Mouse (Mus musculus) c-Kit-positive CD71-positive TER-119-positive erythroid progenitor cells, embryonic 14.5 days (primary cell): ENCODE data around the gene Ccndbp1.
"Not testable (repeated sequence)": the region's sequence is repeated elsewhere in the genome, so short reads cannot be mapped to it uniquely, and the experiment has no call there.

Experiments
- DNase-seq: peaks from one replicate; pipeline ENCODE4 v3.0.0-alpha.2; 2013; ENCODE audit warnings: low spot score

Ccndbp1 gene

GRCm38 (mm10) chr2:121003586-121003985 is 4.6 kb upstream of the Ccndbp1 start:
- no peak for DNase-seq

- no peak for DNase-seq
Measured at GRCm38 (mm10) chr2:121004018-121004811, 4.0 kb upstream of the Ccndbp1 start.

- DNase-seq: no peak
Measured at GRCm38 (mm10) chr2:121006986-121007385, 1.2 kb upstream of the Ccndbp1 start.

DNA sequence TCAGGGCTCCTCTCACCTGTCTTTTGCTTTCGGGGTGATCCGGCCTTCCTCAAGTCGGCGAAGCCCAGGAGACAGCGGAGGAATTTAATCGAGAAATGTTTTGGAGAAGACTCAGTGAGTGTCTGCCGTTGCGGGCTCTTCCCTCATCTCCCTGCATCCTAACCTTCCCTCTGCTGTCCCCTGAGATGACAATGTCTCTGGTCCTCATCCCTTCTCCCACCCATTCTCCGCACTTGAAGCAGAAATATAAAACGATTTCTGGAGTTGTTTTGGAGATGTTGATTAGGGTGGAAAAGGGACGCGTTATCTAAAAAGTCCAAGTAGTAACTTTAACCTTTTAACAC is 433 bp downstream of the Ccndbp1 start:
- peak; percentile 22 for DNase-seq

GRCm38 (mm10) chr2:121009071-121009677 is 971 bp downstream of the Ccndbp1 start:
- DNase-seq: peak; percentile 12

GRCm38 (mm10) chr2:121012676-121013075 is 4.5 kb downstream of the Ccndbp1 start:
- no peak for DNase-seq

DNA sequence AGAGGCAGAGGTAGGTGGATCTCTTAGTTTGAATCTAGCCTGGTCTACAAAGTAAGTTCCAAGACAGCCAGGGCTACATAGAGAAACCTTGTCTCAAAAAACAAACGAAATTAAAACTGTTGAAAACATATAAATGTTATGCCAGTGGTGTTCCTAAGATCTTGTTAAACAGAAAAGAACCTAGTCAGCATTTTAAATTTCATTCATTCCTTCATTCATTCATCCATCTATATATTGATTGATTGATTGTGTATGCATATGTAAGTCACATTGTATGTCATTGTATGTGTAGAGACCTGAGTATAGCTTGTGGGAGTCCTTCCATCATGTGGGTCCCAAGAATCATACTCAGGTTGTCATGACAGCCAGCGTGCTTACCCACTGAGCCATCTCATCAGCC is 7.3 kb downstream of the Ccndbp1 start:
- no peak for DNase-seq

DNA sequence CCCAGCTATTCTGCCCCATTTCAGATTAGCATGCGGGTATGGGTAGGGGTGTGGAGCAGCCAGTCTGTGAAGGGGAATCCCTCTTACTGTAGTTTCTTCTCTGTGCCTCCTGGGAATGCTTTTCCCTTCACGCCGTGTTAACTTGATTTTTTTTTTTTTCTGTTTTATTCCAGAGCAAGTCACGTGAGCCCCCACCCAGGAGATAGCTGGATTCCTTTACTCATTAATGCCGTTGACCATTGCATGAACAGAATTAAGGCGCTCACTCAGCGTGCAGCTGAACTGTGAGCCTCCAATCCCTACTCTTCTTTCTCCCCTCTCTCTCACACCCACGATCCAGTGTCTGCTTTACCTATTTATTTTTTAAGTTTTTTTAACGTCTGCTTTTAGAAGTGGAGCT is 8.0 kb downstream of the Ccndbp1 start:
- no peak for DNase-seq

GRCm38 (mm10) chr2:121017151-121017550 is 8.9 kb downstream of the Ccndbp1 start:
- DNase-seq: no peak

GRCm38 (mm10) chr2:121022918-121023317 is 14.7 kb downstream of the Ccndbp1 start:
- no peak for DNase-seq

DNA sequence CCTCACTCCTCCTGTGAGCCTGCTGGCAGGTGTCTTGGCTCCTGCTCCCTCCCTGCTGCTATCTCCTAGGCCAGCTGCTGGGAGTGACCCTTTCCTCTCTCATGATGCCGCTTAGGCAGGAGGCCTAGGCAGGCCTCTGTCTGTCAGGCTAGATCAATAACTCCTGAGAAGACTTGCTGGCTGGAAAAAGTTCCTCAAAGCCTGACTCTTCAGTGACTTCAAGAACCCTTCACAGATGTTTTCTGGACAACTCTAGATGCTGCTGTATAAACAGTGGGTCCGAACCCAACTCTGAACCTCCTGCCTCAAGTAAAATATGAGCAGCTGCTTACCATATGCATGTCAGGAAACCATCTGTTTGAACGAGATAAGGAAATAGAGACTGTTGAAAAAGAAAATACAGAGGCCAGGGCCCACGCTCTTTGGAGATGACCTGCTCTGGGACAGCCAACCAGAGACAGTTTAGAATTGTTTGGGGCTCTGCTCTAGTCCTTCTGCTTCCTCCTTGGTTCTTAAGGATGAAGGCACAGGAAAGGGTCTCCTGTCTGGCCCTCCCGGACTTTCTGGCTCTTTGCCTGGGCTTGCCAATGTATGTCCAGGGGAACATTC is 28.6 kb downstream of the Ccndbp1 start, which contains the start of gene Epb42:
Epb42 (minus strand) TSS at position 340 of the 609 bp plus-strand sequence.
- DNase-seq: peak; percentile 93

DNA sequence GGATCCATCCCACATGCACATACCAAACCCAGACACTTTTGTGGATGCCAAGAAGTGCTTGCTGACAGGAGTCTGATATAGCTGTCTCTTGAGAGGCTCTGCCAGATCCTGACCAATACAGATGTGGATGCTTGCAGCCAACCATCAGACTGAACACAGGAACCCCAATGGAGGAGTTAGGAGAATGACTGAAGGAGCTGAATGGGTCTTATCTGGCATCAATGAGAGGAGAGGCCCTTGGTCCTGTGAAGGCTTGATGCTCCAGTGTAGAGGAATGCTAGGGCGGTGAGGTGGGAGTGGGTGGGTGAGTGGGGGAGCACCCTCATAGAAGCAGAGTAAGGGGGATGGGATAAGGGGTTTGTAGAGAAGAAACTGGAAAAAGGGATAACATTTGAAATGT is 30.6 kb downstream of the Ccndbp1 start:
- DNase-seq: not testable (repeated sequence)

GRCm38 (mm10) chr2:121039382-121039781 is 31.2 kb downstream of the Ccndbp1 start:
- DNase-seq: no peak

GRCm38 (mm10) chr2:121041098-121041497 is 32.9 kb downstream of the Ccndbp1 start:
- DNase-seq: peak; percentile 51

DNA sequence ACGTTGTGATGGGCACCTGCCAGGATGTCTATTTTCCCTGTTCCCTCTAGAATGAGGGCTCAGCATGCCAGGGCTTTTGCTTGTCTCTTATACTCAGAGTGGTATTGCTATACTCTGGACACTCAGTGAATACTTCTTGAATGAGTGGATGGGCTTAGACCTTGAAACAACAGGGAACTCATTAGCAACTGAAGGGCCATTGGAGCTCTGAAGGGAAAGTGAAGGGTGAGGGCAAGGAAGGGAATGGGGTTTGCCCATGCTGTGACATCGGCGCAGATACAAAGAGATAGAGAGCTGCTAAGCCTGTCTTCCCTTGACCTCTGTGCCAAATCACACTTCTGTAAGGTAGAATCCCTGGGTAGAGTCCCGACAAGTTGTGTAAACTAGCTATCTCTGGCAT is 37.5 kb downstream of the Ccndbp1 start:
- no peak for DNase-seq

DNA sequence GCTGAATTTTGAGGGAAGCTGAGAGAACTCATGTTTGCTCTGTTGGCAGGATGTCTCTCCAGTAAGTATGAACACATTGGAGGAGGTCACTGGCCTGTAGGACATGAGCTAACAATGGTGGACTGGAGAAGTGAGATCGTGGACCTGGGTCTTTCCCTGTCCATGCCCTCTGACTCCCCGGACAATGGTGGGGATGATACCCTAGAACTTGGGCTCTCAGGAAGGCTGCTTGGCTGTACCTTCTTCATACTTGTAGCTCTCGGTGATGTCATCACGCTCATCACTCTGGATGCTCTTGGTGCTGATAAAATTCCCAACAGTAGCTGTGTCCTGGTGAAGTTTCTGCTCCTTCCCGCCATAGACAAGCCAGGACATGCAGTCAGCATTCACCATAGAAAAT is 44.0 kb downstream of the Ccndbp1 start:
- no peak for DNase-seq

- DNase-seq: no peak
Measured at GRCm38 (mm10) chr2:121054060-121054459, 45.9 kb downstream of the Ccndbp1 start.

GRCm38 (mm10) chr2:121055915-121056314 is 47.7 kb downstream of the Ccndbp1 start:
- peak; percentile 51 for DNase-seq

DNA sequence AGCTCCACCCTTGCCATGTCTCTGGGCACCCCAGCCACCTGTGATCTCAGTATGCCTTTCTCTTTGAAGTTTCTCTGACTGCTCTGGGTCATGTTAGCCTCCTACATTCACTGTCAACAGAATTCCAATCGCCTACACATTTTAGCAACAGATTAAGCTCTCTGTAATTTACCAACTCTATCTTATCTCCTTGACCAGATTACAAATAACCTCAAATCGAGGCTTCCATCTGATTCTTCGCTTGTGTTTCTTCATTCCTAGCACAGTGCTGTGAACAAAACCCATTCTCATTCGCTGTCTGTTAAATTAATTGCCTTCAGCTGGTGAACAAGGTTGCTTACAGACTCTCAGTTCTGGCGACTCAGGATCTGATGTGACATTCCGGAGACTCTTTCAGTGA is 49.8 kb downstream of the Ccndbp1 start:
- DNase-seq: no peak

DNA sequence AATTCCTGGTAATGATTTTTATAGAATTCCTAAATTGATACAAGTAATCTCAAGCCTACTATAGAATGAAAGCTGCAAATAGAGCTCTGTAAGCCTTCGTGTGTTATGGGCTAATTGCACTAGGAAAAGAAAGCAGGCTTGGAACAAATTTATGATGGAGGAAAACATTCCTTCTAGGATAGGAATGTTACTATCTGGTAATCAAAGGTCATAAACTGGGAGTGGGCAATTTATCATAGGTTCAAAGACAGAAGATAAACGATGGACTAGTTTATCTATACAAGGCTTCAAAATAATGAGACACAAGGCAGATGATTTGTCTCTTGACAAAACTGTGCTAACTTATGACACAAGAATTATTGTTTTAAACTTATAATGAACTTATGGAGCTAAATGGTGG is 53.1 kb downstream of the Ccndbp1 start:
- no peak for DNase-seq
